Mouse (Mus musculus) brown adipose tissue, adult 24 weeks (tissue): Measurements from ENCODE around the gene Pkib. TPM values are rescaled to one million over a fixed set of nuclear protein-coding genes. Genes with fewer than 3 reads are reported as not detected.
A peak's percentile ranks its signal among the peaks of the same experiment; 100 is the strongest.

Experiments used
- H3K27ac ChIP-seq: fragments of 200-500 bp; replicated peaks from 2 replicates; pipeline ENCODE4 v1.5.1; 2012; ENCODE audit warnings: low read depth, mild to moderate bottlenecking, low read length
- H3K4me1 ChIP-seq: fragments of 200-500 bp; 2 replicates; pipeline ENCODE4 v1.6.1; 2012; ENCODE audit warnings: low read length, mixed read lengths; ENCODE audit not compliant: control insufficient read depth, insufficient read depth, insufficient read length
- H3K4me3 ChIP-seq: fragments of 200-500 bp; 2 replicates; pipeline ENCODE4 v1.5.1; 2012; ENCODE audit warnings: low read depth, mild to moderate bottlenecking, low read length, moderate library complexity; ENCODE audit not compliant: insufficient read depth
- polyA plus RNA-seq: library from polyadenylated mRNA; stranded (reverse); fragments of >200 nt; gene quantifications from 2 replicates; pipeline ENCODE4 v1.2.4, GENCODE M21; 2012; ENCODE audit not compliant: missing spikeins, insufficient read depth, insufficient read length

The Pkib gene
- 0.54 TPM in 1 of 2 replicates, not detected in the other for polyA plus RNA-seq

DNA sequence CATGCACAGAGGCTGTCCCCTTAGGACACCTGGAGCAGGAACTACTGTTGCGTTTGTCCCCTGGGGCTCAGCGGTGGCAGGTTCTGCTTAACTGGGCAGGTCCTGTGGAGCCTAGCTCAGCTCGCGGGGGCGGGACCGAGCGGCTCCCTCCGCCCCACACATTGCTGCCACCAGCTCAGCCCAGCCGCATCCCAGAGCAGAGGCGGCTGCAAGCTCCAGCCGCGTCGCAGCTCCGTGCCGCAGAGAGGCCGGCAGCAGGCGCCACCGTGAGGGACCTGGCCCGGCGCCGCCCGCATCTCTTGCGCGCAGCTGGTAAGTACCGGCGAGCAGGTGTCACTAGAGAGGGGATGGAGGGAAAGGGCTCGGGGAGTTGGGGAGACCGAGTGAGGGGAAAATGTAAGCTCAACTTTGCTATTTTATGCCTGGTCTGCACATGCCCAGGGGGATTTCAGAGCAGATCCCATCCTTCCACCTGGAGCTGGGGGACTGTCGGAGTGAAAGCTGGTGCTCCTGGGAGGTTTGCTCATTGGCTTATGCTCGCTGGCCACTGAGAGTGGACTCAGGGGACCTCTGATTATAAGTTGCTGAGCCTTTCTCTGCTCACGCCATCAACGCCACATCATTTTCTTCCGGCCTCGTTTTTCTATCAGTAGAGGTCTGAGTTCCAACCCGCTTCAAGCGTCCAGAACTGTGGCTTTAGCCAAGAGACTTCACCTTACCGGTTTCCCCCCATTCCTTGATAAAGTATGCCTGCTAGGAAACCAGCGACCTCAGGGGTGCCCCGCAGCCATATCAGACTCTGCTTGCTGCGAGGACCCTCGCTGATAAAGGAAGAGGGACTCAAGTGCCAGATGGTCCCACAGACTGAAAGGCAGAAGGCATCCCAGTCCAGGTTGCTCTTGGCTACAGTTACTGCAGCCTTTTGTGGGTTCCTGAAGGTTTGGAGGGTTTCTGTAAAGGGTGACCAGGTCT lies at the start of gene Pkib:
TSS of gene Pkib (plus strand) at position 86 of the 972 bp plus-strand sequence.
- H3K27ac ChIP-seq, result no peak within 1 kb of the TSS
- H3K4me3 ChIP-seq, result peak within 1 kb of the TSS; percentile 37
- H3K4me1 ChIP-seq, result no peaks in the 10 kb centered on the region; the same call in 1 of the 2 replicates

- Histone ChIP-seq H3K27ac (no peak overlapping the region), H3K4me3 (no peak overlapping the region), H3K4me1 (no peaks in the 10 kb centered on the region)
These were observed 47.9 kb upstream of the Pkib start for GRCm38 (mm10) chr10:57583927-57584326.

- Histone ChIP-seq H3K4me3 (no peak overlapping the region), H3K27ac (no peak overlapping the region), H3K4me1 (no peaks in the 10 kb centered on the region)
These were observed 37.5 kb upstream of the Pkib start for GRCm38 (mm10) chr10:57594266-57594665.

DNA sequence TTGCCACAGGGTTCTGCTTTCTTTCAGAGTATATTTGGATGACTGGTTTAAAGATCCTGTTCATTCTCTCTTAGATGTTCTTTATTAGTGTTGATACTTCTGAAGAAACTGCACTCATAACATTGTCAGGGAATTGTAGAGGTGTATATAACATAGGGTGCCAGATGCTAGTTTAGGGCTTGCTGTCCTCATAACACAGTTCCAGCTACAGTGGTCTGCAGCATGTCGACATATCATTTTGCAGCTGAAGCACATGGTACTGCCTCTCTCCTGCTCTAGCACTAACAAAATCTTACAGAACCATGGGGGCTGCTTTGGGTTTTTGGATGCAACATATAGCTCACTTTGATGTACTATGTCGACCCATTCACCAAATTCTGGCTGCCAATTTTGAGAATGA lies 34.6 kb upstream of the Pkib start:
- Histone ChIP-seq H3K4me1 (no peaks in the 10 kb centered on the region), H3K27ac (no peak overlapping the region), H3K4me3 (no peak overlapping the region)

DNA sequence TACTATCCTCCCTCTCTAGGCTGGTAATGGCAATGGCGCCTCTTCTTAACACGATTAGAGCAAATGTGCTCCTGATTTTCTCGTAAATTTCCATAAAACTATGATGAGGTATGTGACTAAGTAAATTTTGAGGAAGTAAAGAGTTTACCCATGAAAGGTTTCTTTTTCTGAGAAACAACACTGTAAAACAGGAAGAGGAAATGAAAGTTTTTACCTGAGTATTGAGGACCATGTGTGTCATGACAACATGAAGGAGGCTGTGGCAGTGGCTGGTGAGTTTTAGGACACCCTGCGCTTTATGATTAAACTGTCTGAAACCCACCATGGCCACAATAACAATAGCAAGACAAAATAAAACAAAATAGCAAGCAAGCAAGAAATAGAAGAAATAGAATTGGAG lies 28.8 kb upstream of the Pkib start:
- no peak overlapping the region for H3K4me3 ChIP-seq
- H3K27ac ChIP-seq, result no peak overlapping the region
- H3K4me1 ChIP-seq, result no peaks in the 10 kb centered on the region

DNA sequence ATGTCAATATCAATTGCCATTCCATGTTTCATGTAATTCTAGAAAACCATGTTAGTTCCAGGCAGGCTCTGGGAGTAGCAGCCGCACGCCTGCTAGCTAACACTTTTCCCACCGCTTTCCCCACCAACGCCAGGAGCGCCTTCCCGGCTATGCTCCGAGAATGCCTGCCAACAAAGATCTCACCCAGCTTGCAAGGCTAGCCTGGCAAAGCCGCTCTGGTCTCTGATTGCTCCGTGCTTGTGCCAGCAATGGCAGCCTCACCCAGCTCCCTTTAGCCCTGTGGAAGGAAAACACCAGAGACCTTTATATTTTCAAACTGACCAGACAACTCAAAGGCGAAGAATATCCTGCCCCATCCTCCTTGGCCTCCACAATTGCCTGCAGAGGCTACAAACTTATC lies 8.5 kb upstream of the Pkib start:
- H3K4me3 ChIP-seq, result no peak overlapping the region
- H3K4me1 ChIP-seq, result no peaks in the 10 kb centered on the region
- no peak overlapping the region for H3K27ac ChIP-seq

DNA sequence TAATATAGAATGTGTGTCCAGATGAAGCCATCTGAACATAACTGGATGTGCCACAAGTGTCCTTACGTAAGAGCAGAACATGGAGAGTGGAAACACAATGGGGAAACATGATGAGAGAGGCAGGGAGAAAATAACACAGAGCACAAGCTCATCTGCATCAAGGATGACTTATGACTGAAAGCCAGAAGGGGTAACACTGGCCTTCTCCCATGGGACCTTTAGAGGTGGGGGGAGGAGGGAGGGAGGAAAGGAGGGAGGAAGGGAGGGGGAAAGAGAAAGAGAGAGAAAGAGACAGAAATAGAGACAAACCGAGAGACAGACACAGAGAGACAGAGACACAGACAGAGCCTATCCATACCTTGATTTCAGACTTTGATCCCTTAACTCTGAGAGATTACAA lies 4.0 kb upstream of the Pkib start:
- no peaks in the 10 kb centered on the region; the same call in 1 of the 2 replicates for H3K4me1 ChIP-seq
- no peak overlapping the region for H3K27ac ChIP-seq

DNA sequence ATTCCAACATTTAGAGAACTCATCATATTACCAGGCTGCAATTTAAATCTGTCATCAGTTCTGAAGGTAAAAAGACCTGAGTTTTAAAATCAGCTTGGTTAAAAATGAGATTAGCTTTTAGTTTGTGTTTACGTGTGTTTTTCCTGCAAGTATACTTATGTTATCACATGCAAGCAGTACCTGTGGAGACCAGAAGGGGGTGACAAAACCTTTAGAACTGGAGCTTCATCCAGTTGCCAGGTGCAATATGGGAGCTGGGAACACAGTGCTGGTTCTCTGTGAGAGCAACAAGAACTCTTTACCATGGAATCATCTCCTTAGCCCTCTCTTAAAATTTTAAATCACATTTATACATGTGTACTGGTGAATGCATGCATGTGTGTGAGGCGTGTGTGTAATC lies 1.2 kb upstream of the Pkib start:
- Histone ChIP-seq H3K4me1 (no peaks in the 10 kb centered on the region; the same call in 1 of the 2 replicates), H3K4me3 (no peak overlapping the region), H3K27ac (no peak overlapping the region)

More for the DNA sequence above, 4.0 kb upstream of the Pkib start:
- no peak overlapping the region for H3K4me3 ChIP-seq

DNA sequence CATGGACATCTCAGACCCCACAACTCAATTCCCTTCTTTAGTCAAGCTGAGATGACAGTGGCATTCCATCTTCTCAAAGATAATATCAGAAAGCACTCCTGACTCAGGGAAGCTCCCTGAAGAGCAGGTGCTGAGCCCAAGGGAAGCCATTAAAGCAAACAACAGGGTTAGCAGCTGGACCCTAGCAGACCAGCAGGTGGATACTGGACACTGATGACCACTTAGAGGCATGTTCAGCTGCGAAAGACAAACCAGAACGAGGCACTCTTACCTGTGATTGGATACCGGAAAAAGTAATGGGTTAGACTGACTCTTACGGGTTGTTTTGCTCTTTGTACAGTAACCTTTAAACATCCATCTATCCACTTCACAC lies 1.1 kb downstream of the Pkib start:
- Histone ChIP-seq H3K4me3 (no peak overlapping the region), H3K27ac (no peak overlapping the region), H3K4me1 (no peaks in the 10 kb centered on the region; the same call in 1 of the 2 replicates)

GRCm38 (mm10) chr10:57636970-57637369 lies 5.2 kb downstream of the Pkib start:
- H3K27ac ChIP-seq, result no peak overlapping the region
- H3K4me1 ChIP-seq, result no peaks in the 10 kb centered on the region
- H3K4me3 ChIP-seq, result no peak overlapping the region

DNA sequence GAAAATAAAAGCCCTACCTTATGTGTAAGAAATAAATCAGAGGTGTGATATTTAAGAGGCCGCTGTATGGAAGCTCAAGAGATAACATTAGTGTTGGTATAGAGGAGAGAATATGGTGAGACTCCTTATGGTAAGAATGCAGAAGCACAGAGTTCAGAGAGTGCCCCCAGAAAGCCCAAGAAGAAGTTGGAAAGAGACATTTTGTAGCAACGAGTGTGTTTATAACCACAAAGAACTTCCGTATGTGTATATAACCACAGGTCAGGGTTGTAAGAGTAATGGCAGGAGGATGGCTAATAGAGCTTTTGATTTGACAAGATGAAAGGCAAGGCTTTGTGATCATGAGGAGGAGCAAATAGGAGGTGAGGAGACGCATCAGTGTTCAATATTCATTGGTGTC lies 6.5 kb downstream of the Pkib start:
- Histone ChIP-seq H3K4me3 (no peak overlapping the region), H3K27ac (no peak overlapping the region), H3K4me1 (no peaks in the 10 kb centered on the region)

DNA sequence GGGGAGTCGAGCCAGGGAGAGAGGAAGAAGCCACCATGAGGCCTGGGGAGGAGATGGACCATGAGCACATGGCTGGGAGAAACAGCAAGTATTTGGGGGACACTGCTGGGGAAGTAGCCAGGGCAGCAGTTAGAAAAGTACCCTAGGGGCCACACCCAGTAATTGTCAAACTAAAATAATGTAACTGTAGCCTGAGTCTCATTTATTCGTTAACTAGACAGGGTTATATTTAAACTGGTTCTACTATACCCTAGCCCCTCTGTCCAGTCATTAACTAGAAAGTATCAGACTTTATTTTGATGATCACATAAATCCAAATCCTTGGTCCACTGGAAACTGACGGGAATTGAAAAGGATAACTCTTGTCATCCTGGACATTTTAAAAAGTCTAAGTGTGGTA lies 7.8 kb downstream of the Pkib start:
- Histone ChIP-seq H3K4me1 (no peaks in the 10 kb centered on the region), H3K4me3 (no peak overlapping the region)

GRCm38 (mm10) chr10:57653297-57653696 lies 21.5 kb downstream of the Pkib start:
- Histone ChIP-seq H3K4me3 (no peak overlapping the region), H3K27ac (no peak overlapping the region), H3K4me1 (no peaks in the 10 kb centered on the region)

More for the DNA sequence above, 7.8 kb downstream of the Pkib start:
- H3K27ac ChIP-seq, result no peak overlapping the region

GRCm38 (mm10) chr10:57660505-57660904 lies 28.7 kb downstream of the Pkib start:
- no peak overlapping the region for H3K27ac ChIP-seq
- no peaks in the 10 kb centered on the region for H3K4me1 ChIP-seq
- no peak overlapping the region for H3K4me3 ChIP-seq

- no peaks in the 10 kb centered on the region for H3K4me1 ChIP-seq
These were observed 32.0 kb downstream of the Pkib start for GRCm38 (mm10) chr10:57663758-57664157.

DNA sequence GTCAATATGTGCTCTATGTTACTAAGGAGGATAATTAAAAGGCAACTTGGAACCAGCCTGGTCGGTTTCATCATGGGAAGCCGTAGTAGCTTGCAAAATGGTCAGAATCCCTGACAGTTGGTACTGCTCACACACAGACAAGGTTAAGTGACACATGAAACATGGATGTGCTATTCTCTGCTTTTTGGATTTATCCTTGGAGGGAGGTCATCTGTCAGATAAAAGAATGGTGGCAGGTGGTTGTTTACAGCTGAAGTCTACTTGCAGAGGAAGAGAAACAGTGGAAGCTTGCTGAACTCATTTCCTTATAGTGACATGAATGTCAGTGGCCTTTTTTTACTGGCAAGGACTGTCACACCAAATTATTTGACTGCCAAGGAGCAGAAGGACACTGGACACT lies 32.5 kb downstream of the Pkib start:
- Histone ChIP-seq H3K27ac (no peak overlapping the region), H3K4me1 (no peaks in the 10 kb centered on the region), H3K4me3 (no peak overlapping the region)

More at GRCm38 (mm10) chr10:57663758-57664157, 32.0 kb downstream of the Pkib start:
- H3K4me3 ChIP-seq, result no peak overlapping the region
- no peak overlapping the region for H3K27ac ChIP-seq
